Mouse (Mus musculus): ENCODE data around the gene Xirp1.

- no peak for TF ChIP-seq MXI1 (IDR thresholded peaks at IDR 0.05; ENCODE audit: low read depth, low read length)
- no peak for TF ChIP-seq RAD21 (IDR thresholded peaks at IDR 0.05; ENCODE audit: low read depth, low read length)
- no peak for TF ChIP-seq EP300 (IDR thresholded peaks at IDR 0.05; ENCODE audit: low read length)
- no peak for TF ChIP-seq CTCF (conservative IDR thresholded peaks at IDR 0.05 in 1 of 2, IDR thresholded peaks at IDR 0.05 in 1 of 2; ENCODE audit: low read depth in 2 of 2, low read length in 2 of 2)
- TF ChIP-seq CHD1 (IDR thresholded peaks at IDR 0.05; ENCODE audit: low read depth, low read length): no peak
- TF ChIP-seq POLR2A (IDR thresholded peaks at IDR 0.05; ENCODE audit: low read depth, low read length): no peak
These were observed 2.2 kb downstream of the Xirp1 start for GRCm38 (mm10) chr9:120021164-120021563.
